Mouse (Mus musculus) thymus, postnatal 14 days (tissue): ENCODE measurements at regions not wholly inside any gene's neighbourhood (a gene's known extent, or its start where the extent isn't known, plus 50 kb on each side); places are given as distances from the start of the nearest gene placed in this dataset.

Source experiments
- DNase-seq: peaks from one replicate; pipeline ENCODE4 v3.0.0; 2021

DNA sequence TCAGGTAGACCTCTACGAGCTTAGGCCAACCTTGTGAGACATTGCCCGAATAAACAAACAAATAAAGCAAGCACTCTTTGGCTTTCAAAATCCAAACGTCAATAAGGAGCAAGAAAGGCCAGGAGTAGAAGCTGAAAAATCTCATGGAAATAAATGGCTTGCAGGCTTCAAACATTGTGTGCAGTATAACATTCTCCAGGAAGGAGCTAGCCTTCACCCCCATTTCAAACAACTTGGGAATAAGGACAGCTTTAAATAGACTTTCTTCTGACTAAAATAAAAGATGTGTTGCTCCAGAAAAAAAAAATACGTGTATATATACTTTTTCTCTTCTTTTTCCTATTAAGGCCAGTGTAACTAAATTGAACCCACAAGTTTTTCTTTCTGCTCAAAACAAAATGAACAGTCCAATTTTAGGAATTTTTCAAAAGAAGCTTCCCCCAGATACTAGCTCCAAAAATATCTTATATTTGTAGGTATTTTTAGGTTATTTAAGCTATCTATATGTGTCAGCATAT lies 196.2 kb upstream of the Arpp21 start:
- no peak for DNase-seq

DNA sequence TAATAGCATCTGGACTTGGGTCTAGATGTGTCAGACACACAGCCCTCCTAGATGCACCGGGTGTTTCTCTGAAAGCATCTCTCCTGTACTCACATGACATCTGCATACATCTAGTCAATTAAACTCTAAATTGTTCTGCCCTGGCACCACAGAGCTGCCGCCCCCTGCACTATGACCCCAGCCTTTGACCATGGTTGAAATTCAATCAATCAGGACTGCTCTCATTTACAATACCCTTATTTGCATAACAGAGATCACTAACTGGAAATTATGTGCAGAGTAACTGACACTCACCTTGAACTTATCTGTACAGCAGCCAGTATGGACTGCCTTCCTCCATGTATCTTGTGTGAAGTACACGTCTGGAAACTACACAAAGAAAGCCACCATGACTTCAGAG lies 193.5 kb upstream of the Arpp21 start:
- DNase-seq = no peak

GRCm38 (mm10) chr9:112405772-112406315 lies 170.1 kb upstream of the Arpp21 start:
- DNase-seq = no peak

DNA sequence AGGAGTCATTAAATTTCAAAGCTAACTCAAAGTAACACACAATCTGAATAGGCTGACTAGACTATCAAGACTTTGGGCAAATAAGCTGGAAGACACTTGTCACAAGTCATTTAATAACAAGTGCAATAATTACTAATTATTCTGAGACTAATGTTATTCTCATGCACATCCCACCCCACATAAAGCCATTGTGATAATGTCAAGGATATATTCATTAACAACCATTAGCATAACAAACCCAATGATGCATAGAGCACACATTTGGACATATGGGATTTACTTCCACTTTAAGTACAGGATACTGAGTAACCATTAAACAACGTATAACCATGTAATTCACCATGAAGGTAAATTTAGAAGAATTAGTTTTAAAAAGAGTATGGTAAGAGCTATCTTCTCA lies 135.0 kb upstream of the Arpp21 start:
- DNase-seq = no peak

DNA sequence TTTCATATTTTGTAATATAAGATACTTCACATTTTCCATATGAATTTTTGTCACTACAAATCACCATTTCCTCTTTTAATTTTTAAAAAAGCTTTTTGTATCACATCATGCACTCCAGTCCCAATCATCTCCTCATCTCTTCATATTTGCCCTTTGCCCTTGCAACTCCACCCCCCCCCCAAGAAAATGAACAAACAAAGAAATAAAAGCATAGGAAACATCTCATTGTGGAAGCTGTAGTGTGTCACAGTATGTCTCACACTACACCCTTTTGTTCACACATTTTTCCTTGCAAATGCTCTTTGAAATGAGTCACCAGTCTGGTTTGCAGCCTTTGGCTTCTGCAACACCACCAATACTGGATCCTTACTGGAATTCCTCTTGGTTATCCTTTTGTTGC lies 131.6 kb upstream of the Arpp21 start:
- DNase-seq = no peak

DNA sequence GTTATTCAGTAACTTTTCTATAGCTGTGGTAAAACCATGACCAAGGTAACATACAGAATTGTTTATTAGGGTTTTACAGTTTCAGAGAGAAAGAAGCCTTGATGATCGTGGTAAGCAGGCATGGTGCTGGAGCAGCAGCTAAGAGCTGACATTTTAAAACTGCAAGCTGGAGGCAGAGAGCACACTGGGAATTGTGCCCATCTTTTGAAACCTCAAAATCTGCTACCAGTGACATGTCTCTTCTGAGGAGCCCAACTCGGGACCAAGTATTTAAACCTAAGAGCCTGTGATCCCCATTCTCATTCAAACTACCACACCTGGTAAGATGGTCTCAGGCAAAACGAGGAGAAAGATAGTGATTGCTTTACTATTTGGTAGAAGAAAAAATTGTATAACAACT lies 125.6 kb upstream of the Arpp21 start:
- DNase-seq = no peak

DNA sequence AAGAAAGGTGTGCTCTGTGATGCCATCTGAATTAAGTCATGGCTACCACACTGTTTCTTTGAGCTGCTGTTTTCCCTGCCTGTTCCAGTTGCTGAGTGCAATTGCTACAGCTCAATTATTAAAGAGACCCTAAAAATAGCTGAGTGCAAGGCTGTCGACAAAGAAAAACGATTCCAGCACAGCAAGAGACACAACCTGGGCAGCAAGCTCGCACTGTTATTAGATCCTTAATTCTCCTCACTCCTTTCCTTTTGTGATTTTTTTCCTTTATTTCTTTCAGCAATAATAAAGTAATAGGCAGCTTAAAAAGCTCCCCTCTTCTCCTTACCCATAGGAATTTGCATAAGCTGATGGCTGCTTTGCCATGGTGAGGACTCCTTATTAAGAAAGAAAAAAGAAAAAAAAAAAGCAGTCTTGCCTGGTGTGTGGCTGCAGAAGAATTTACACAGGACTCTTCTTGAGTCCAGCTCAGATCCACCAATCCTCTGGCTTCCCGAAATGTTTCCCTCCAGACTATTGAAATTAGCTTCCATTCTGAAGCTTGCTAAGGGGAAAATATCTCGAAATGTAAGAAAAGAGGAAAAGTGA lies 123.1 kb upstream of the Arpp21 start:
- no peak for DNase-seq

- no peak for DNase-seq
Observed at GRCm38 (mm10) chr9:112353196-112353595, 117.5 kb upstream of the Arpp21 start.

- DNase-seq = no peak
Observed at GRCm38 (mm10) chr9:112348942-112349341, 113.2 kb upstream of the Arpp21 start.

DNA sequence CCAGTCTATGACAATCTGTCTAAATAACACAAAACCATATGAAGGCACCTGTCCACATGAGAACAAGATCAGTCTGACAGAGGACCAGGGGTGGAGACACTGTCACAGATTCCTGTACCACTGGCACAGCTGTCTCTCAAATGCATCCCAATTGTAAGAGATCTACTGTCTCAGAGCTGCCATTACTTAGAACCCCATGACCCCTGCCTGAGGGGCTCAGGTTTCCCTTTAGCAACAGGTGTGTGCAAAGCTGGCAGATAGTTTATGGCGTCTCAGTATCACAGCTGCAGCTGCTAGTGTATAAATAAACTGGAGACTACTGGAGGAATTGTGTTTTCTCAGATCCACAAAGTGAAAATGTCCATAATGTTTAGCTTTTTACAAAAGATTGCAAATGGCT lies 109.1 kb upstream of the Arpp21 start:
- DNase-seq = peak; percentile 24

GRCm38 (mm10) chr9:112340363-112340762 lies 104.6 kb upstream of the Arpp21 start:
- DNase-seq = no peak

DNA sequence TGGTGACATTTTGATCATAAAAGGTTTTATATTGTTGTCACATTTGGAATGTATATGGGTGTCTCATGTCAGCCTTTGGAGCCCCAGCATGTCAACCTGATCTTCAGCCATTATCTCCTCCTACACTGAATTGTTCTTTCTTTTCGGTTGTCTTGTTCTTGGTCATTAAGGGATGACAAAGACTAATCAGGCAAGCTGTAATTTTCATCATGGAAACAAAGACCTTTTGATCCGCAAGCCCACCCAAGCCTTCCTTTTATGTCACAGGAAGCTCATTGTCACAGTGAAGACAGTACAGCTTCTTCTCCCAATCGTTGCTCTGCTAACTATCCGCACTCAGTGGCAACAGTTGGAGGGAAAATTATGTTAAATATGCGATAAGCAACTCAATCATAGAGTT lies 84.3 kb upstream of the Arpp21 start:
- no peak for DNase-seq

GRCm38 (mm10) chr9:112308950-112309349 lies 73.2 kb upstream of the Arpp21 start:
- no peak for DNase-seq

- DNase-seq = no peak
Observed at GRCm38 (mm10) chr9:112307837-112308236, 72.1 kb upstream of the Arpp21 start.

- DNase-seq = no peak
Observed at GRCm38 (mm10) chr9:112291875-112292274, 56.1 kb upstream of the Arpp21 start.
